Mouse (Mus musculus) kidney, postnatal 4 days (tissue): Measurements from ENCODE around the gene Cfap97.
"Not testable (repeated sequence)": the region's sequence is repeated elsewhere in the genome, so short reads cannot be mapped to it uniquely, and the experiment has no call there.

Source experiments
- DNase-seq, 2 experiments: peaks; one replicate each; pipeline ENCODE4 v3.0.0; 2021; ENCODE audit warnings: mixed read lengths in 2 of 2

Cfap97 gene

DNA sequence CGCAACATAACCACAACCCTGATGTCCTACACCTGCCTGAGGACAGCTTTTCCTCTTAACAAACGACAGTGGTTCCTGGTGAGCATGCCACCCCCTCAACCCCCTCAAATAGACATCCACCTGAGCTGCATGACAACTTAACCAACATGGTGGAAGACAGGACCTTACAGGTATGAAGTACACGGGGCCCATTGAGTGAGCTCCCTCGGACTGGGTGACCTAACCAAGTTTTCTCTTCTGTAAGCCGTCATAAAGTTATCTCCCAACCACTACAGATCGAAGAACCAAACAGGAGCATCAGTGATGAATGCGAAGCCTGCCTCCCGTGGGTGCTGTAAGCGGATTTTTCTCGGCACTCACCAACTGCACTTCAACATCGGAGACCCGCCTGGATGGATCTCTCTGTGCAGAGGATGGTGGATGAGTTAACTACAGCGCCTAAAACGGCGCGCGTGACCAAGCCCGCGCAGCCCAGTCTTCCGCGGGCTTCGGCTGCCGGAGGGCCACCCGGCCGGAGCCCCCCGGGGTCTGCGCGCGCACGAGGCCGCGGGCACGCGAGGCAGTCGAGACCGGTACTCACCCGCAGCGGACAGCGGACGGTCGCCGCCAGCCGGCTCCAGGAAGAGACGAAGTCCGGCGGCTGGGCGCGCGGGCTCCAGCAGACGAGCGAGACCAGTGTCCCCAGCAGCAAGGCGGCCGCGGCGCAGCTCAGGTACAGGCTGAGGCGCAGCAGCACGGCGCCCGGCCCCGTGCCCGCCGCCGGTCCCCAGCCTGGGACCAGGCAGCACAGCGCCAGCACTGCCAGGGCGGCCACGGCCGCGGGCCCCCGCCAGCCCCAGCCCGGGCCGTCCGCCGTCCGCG is at the start of gene Cfap97:
Gene Cfap97, plus strand, starts transcription at position 570 of the 861 bp plus-strand sequence.
- peak; percentile 70 to 80 for DNase-seq

DNA sequence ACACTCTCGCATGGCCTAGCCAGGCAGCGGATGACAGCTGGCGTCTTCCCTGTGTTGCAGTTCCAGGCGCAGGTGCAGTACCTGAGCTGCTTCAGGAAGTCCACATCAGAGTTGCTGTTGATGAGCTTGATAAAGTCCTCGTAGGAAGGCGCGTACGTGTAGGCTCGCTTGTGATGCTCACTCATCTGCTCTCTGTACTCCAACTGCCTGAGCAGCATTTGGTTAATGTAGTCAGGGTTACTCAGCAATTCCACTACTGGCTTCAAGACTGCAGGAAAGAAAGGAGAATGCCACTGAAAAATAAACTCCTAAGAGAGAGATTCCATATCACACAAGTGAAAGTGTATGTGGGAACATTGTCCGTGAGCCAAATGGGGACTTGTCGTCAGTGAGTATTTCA is 48.1 kb upstream of the Cfap97 start:
- no peak for DNase-seq

DNA sequence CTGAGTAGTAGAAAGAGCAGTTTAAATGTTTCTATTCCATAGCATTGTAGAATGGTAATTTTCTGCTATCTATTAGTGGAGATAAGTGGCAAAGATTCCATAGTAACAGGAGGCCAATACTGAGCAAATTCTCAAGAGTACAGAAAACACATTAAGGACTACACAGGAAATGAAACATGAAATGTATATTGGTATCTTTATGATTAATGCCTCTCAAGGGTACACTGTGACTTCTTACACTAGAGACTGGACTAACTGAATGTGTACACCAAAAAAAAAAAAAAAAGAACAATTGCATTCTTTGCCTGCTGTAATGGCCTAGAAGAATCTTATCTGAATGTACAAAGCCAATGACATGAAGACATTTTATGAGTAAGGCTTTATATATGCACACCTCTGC is 43.9 kb upstream of the Cfap97 start:
- DNase-seq = no peak

DNA sequence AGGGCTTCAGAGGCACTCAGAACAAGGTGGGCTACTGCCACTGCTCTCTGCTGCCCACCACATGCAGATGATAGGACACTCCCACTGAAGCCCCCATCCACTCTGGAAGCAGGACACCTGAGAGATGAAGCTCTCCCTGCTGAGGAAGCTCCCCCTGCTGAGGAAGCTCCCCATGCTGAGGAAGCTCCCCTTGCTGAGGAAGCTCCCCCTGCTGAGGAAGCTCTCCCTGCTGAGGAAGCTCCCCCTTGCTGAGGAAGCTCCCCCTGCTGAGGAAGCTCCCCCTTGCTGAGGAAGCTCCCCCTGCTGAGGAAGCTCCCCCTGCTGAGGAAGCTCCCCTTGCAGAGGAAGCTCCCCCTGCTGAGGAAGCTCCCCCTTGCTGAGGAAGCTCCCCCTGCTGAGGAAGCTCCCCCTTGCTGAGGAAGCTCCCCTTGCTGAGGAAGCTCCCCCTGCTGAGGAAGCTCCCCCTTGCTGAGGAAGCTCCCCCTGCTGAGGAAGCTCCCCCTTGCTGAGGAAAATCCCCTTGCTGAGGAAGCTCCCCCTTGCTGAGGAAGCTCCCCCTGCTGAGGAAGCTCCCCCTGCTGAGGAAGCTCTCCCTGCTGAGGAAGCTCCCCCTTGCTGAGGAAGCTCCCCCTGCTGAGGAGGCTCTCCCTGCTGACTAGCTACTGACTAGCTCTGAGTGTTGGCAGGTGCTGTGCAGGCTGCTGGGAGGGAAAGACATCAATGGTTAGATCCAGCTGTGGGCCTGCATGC is 38.0 kb upstream of the Cfap97 start:
- DNase-seq = peak in 1 of 2 experiments; percentile 19

DNA sequence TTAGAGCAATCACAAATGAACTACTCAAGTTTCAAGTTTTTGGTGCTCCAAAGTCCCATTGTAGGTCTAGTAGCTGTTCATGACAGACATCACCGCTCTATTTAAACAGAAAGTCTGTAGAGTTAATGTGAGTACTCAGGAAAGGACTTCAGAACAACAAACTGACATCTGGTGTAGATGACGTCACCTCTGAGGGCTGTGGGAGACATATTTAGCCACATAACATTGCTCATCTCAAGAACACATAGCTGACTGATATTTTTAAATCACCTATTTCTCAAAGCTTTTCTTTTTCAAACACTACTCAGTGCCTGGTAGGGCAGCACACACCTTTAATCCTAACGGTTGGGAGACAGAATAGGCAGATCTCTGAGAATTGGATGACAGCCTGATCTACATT is 34.4 kb upstream of the Cfap97 start:
- no peak for DNase-seq

DNA sequence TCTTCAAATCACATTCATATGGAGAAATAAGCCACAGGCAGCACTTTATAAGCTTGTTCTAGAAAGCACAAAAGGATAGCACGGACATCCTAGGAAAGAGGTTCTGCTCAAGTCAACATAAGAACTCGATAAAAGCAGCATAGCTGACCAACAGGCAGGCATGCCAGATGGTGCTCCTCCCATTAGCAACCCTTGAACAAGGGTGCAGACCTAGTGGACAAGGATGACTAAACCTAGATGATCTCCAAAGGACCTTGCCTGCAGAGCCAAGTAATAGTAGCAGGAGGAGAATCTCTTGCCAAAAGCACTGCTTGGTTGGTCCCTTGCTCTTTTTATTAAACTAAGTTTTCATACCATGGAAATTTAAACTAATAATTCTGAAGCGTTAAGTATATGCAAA is 32.4 kb upstream of the Cfap97 start:
- no peak for DNase-seq

DNA sequence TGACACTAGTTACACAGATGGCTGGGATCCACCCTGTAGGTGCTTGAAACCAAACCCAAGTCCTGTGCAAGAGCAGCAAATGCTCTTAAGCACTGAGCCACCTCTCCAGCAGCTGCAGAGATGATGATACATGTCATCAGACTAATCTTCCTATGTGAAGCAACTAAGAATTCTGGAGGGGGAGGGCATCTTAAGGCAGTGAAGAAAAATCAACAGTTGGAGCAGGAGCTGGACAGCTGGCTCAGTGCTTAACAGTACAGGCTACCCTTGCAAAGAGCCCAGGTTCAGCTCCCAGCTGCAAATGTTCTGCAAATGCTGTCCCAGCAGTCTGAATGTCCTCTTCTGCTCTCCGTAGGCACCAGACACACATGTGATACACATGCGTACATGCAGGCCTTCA is 29.1 kb upstream of the Cfap97 start:
- DNase-seq = no peak

DNA sequence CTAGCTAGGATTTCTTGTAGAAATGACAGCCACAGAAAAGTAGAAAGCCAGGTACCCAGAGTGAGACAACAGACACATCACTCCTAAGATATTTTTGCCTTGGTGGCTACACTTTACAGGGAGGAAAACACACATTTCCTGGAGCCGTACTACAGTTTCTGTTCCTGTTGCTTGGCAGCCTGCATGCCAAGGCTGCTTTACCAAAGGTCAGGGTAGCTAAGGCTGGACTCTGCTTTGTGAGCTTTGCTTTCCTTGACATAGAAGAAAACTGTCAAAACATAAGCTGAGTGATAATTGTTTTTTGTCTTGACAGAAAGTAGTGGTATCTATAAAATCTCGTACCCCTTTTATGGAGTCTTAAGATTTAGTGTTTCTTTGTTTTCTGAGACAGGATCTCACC is 21.1 kb upstream of the Cfap97 start:
- DNase-seq = no peak

DNA sequence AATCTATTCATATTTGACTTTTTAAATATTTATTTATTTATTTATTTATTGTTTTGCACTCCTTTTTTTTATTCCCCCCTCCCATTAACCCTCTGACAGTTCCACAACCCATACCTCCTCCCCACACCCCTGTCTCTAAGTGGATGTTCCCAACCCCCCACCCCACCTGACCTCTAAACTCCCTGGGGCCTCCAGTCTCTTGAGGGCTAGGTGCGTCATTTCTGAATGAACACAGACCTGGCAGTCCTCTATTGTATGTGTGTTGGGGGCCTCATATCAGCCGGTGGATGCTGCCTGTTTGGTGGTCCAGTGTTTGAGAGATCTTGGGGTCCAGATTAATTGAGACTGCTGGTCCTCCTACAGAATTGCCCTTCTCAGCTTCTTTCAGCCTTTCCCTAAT is 16.0 kb upstream of the Cfap97 start:
- not testable (repeated sequence) for DNase-seq

DNA sequence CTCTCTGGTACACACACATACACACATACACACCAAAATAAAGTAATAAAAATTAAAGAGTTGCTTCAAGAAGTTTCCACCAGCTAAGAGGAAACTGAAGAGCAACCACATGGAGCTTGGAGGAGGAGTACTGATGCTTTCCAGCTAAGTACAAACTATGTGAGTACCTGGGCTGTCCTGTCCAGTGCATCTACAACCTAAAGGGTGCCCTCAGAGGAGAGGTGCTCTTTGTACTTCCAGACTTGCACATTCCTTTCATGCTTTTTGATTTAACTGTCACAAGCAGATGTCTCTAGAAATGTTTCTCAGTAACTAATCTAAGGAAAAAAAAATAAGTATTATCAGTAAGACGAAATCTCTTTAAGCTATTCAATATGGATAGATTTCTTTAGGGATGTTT is 14.2 kb upstream of the Cfap97 start:
- no peak for DNase-seq

DNA sequence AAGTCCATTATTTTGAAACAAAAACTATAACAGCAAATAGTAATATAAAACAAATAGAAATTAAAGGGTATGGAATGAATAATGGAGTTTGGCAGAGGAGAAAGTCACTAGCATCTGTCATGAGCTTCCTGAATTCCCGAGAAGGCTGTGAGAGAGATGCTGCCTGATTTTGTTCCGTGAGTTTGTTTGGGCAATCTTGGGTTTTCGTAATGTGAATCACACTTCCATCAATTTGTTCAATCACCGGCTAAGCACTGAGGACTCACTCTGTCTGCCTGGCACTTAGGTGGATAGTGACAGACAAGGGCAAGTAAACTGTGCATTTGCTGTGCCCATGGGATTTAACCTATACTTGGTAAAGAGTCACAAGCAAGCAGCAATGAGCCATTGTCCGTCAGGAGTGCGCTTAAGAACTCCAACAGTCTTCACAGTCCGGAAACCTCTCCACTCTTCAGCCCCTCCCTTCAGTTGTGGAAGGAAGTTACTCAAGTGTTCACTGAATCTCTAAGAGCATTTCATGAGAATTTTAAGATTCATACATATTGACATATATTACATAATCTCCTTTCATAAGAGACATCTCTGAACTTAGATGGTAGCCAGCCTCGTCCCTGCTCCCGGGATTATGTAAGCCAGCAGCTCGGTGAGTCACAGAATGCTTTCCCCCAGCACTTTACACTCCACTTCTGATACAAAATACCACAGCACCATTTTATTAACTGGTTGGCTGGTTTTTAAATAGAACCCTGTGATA is 13.6 kb upstream of the Cfap97 start:
- DNase-seq = no peak

DNA sequence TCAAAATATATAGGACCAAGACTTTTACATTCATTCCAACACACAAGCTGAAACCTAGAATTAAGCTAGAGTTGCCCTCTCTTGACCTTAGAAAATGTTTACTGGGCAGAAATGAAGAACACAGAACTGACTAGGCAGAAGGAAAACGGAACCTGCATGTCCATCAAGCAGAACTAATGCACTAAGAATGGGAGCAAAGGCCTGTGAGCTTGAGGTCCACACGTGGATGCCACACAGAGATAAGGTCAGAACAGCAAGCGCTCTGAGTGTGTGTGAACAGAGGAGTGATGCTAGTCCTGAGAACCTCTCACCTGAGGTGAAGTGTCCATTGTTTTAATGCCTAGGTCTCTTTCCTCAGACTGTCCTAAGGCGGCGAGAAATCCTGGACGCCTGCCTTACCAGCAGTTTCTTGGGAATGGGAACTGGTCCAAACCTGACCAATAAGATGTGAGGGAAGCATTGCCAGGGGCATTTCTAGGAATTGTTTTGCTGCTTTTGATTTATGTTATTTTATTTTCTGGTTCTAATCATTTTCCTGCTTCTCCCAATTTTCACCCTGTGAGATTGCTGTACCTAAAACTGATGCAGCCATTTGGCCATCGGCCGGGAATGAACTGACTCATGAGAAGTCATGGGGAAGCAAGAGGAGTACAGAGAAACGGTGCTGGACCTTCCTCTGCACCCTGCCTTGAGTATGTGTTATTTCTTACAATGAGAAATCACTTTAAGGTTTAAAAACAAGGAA is 11.0 kb upstream of the Cfap97 start:
- no peak for DNase-seq

DNA sequence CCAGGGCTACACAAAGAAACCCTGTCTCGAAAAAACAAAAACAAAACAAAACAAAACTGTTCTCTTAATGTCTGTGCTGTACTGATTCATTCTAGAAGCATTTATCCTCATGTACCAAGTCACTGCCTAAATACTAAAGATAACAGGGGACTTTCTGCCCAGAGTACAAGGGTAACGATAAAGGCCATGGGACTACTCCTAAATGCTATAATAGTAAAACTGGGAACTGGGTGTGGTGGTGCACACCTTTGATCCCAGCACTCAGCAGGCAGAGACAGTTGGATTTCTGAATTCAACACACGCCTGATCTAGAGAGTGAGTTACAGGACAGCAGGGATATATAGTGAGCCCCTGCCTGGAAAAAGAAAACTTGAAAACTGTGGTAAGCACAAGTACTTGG is 9.9 kb upstream of the Cfap97 start:
- DNase-seq = no peak

DNA sequence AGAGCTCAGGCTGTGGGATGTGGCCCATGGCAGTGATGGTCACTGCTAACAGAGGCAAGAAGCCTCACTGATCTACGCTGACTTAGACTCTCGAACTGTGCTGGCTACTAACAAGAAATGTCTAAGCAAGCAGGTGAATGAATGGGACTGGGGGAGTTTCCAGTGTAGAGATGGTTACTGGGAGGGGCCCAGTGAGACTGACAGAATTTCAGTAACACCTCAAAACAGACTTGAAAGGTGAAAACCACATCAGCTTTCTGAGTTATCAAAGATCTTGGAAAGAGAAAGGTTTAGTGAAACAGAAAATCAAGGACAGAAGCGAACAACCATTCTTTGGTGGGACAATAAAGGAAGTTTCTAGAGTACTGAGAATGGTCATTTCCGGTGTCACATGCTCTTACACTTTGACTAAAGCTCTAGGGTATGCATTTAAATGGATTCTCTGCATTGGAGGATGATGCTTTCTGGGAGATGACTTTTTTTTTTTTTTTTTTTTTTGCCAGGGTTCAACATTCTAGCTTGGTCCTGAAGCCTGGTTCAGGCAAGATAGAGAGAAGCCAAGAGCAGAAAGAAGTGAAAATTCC is 9.0 kb upstream of the Cfap97 start:
- no peak for DNase-seq

DNA sequence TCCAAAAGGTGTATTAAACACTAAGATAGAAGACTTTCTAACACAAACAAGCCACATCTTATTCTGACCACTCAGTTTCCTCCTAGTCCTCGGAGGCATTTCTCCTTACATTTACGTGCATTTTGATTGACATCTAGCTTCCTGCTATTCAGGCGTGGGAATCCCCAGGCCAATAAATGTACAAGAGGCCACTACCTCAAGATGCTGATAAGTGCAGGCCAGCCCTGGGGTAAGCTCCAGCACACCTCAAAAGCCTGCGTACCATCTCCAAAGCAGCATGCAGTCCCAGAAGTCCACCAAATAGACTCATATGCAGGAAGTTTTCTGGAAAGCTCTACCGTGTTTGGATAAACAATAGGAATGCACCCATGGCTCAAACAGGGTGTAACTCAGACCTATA is 8.1 kb upstream of the Cfap97 start:
- no peak for DNase-seq

DNA sequence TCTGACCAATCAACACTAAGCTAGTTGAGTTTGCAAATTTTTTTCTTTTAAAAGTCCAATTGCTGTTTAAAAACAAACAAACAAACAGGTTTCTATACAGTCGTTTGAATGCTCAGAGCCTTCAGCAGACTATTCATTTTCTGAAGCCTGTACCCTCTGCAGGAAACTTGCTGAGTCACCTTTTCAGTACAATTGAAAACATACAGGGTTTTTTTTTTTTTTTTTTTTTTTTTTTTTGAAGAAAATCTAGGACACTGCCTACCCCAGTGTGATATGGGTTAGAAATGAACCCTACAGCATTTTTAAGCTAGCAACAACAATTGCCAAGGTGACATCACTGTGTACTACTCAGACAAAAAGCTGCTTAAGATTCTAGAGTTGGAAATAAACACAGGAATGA is 7.6 kb upstream of the Cfap97 start:
- no peak for DNase-seq

DNA sequence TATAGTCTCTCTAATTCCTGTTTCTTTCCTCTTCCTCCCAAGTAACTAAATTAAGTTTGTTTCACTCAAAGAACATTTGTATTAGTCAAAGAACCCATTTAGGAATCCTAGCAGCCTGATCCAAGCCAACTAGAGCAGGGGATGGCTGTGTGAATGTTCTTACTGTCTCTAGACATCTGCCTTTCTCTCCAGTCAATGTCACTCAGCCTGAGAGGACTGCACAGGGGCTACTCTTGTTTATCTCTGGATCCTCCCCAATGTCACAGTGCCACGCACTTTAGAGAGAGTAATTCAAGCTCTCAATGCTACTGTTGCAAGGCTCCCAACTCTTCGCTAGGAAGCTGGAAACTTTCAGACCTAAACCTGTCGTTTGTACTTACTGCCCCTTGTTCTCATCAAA is 5.4 kb upstream of the Cfap97 start:
- DNase-seq = no peak

DNA sequence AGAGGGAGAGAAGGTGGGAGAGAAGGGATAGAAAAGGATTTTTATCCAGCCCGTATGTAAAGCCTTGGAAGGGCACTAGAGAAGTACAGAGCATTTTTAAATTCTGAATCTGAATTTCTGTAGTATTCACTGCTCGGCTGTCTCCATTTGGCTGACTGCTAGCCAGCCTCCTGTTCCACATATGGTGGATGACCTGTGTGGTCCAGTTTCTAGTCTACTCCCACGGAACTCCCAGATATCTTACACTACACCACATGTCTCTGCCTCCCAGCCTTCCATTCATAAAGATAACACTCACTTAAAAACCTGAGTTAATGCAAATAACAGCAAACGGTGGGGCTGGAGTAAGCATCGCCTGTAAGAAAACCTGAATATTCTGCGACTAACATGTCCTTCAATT is 2.3 kb upstream of the Cfap97 start:
- no peak for DNase-seq

DNA sequence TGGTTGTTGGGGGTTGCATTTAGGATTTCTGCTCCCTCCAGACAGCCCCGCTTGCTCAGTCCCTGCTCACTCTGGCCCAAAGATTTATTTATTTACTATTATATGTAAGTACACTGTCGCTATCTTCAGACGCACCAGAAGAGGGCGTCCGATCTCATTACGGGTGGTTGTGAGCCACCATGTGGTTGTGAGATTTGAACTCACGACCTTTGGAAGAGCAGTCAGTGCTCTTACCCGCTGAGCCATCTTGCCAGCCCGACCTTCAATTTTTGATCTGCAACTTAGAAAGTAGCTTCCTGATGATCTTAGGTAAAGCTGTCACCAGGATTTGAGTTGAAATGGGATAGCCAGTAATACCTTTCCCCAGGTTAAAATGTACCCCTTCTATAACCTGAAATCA is 1.8 kb upstream of the Cfap97 start:
- DNase-seq = peak in 1 of 2 experiments; percentile 24

DNA sequence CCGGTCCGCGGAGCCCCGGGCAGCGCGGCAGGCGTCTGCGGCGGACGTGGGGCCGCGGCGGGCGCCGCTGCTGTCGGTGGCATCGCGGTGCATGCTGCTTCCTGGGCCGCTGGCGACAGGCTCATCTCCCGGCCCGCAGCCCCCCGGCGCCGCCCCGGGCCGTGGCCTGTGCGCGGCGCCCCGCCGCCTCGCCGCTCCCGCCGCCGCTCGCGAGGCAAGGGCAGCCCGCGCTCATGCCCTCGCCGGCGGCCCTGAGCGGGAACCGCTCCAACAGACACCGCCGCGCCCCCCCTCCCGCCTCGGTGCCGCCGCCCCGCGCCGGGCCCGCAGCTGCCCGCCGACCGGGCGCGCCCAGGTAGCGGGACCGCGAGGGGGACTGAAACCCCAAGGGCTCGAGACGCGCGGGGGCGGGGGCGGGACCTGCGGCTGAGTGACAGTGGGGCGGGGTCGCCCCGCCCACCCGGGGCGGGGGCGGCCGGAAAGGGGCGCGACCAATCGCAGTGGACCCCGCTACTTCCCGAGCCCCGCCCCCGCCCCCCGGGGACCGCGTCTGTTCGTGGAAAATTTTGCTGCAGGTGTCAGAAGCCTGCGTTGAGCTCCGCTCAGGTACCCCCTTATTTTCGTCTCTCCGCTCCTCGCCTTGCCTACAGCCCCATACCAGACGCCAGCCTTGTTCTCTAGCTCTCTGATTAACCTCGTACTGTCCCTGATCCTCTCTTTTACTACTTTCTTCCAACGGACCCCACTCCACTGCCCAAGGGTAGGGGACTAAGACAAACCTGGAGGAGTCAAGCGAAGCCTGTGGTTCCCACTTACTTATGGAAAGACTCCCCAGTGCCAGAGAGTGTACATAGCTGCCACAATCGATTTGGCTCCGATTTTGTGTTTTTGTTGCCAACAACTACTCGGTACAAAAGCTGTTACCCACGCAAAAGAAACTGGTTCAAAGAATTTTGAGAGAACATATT is 777 bp downstream of the Cfap97 start, which contains the start of gene Snx25:
Gene Snx25, minus strand, starts transcription at position 96 of the 968 bp plus-strand sequence.
- peak; percentile 89 to 93 for DNase-seq

DNA sequence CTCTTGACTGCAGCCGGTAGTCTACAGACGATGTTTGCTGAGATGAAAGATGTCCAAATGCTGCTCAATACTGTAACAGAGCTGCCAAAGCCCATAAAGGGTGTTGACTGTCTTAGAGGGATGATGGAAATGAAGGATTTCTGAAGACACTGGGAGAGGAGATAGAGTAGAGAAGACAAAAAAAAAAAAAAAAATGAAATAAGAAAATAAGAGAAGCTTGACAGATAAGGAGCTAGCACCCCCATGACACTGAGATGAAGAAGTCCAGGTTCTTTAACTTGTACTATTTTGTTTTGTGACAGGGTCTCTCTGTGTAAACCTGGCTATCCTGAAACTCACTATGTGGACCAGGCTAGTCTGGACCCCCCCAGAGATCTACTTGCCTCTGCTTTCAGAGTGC is 1.5 kb downstream of the Cfap97 start:
- no peak for DNase-seq
